Mouse (Mus musculus): ENCODE results near the gene Erc2. TPM values are rescaled to one million over a fixed set of nuclear protein-coding genes. Genes with fewer than 3 reads are reported as not detected.

Gene Erc2
- polyA plus RNA-seq, 1 experiment from 2014 or later: 83.8 TPM

GRCm38 (mm10) chr14:27778982-27779701, 156.9 kb downstream of the Erc2 start:
- ATAC-seq (ENCODE audit: low FRiP score): no peak
- WGBS: 86% methylated on average over 2 of the region's 2 CpGs

GRCm38 (mm10) chr14:27781221-27781620, 159.0 kb downstream of the Erc2 start:
- no peak for ATAC-seq (ENCODE audit: low FRiP score)
- H3K4me3 ChIP-seq (replicated peaks; ENCODE audit: low read length): no peak overlapping the region
- no peaks in the 10 kb centered on the region; the same call in 1 of the 2 replicates for H3K36me3 ChIP-seq (replicated peaks; ENCODE audit: control insufficient read depth, insufficient read depth)
- no peaks in the 10 kb centered on the region for H3K9me3 ChIP-seq (ENCODE audit: control insufficient read depth, low read length)
- no peaks in the 10 kb centered on the region for H3K27me3 ChIP-seq (ENCODE audit: control insufficient read depth, insufficient read depth, low read length)
- H3K27ac ChIP-seq: no peak overlapping the region
- H3K4me1 ChIP-seq (replicated peaks; ENCODE audit: control insufficient read depth, insufficient read depth, low read length): no peaks in the 10 kb centered on the region
- H3K9ac ChIP-seq: no peak overlapping the region
- no peak for DNase-seq (ENCODE audit: low spot score)
- WGBS: 63% methylated on average over 1 of the region's 1 CpGs
- H3K4me2 ChIP-seq (replicated peaks): no peak overlapping the region

More at GRCm38 (mm10) chr14:27778982-27779701, 156.9 kb downstream of the Erc2 start:
- no peak overlapping the region for H3K4me3 ChIP-seq (replicated peaks; ENCODE audit: low read length)
- no peaks in the 10 kb centered on the region for H3K9me3 ChIP-seq (ENCODE audit: control insufficient read depth, low read length)
- no peaks in the 10 kb centered on the region; the same call in 1 of the 2 replicates for H3K36me3 ChIP-seq (replicated peaks; ENCODE audit: control insufficient read depth, insufficient read depth)
- H3K4me1 ChIP-seq (replicated peaks; ENCODE audit: control insufficient read depth, insufficient read depth, low read length): no peaks in the 10 kb centered on the region
- no peak overlapping the region for H3K27ac ChIP-seq
- no peak for DNase-seq (ENCODE audit: low spot score)
- no peak overlapping the region for H3K4me2 ChIP-seq (replicated peaks)
- no peak overlapping the region for H3K9ac ChIP-seq
- H3K27me3 ChIP-seq (ENCODE audit: control insufficient read depth, insufficient read depth, low read length): no peaks in the 10 kb centered on the region

- ATAC-seq (ENCODE audit: low FRiP score) (no peak), DNase-seq (ENCODE audit: low spot score) (no peak)
- no peak overlapping the region for H3K4me2 ChIP-seq (replicated peaks)
- no peaks in the 10 kb centered on the region for H3K27me3 ChIP-seq (ENCODE audit: control insufficient read depth, insufficient read depth, low read length)
- no peaks in the 10 kb centered on the region for H3K9me3 ChIP-seq (ENCODE audit: control insufficient read depth, low read length)
- H3K36me3 ChIP-seq (replicated peaks; ENCODE audit: control insufficient read depth, insufficient read depth): no peaks in the 10 kb centered on the region
- H3K9ac ChIP-seq: no peak overlapping the region
- no peak overlapping the region for H3K27ac ChIP-seq
- WGBS: 94% methylated on average over 4 of the region's 4 CpGs
- H3K4me3 ChIP-seq (replicated peaks; ENCODE audit: low read length): no peak overlapping the region
- H3K4me1 ChIP-seq (replicated peaks; ENCODE audit: control insufficient read depth, insufficient read depth, low read length): no peaks in the 10 kb centered on the region
These were observed 162.6 kb downstream of the Erc2 start for GRCm38 (mm10) chr14:27784826-27785225.

GRCm38 (mm10) chr14:27785562-27785961, 163.3 kb downstream of the Erc2 start:
- Histone ChIP-seq H3K27ac (no peak overlapping the region), H3K4me1 (replicated peaks; ENCODE audit: control insufficient read depth, insufficient read depth, low read length) (no peaks in the 10 kb centered on the region), H3K4me2 (replicated peaks) (no peak overlapping the region), H3K27me3 (ENCODE audit: control insufficient read depth, insufficient read depth, low read length) (no peaks in the 10 kb centered on the region), H3K36me3 (replicated peaks; ENCODE audit: control insufficient read depth, insufficient read depth) (no peaks in the 10 kb centered on the region), H3K9ac (no peak overlapping the region), H3K9me3 (ENCODE audit: control insufficient read depth, low read length) (no peaks in the 10 kb centered on the region), H3K4me3 (replicated peaks; ENCODE audit: low read length) (no peak overlapping the region)
- DNase-seq (ENCODE audit: low spot score) (no peak), ATAC-seq (ENCODE audit: low FRiP score) (no peak)
- WGBS: 97% methylated on average over 2 of the region's 2 CpGs

- DNase-seq (ENCODE audit: low spot score): no peak
- WGBS: 81% methylated on average over 6 of the region's 6 CpGs
These were observed 167.1 kb downstream of the Erc2 start for GRCm38 (mm10) chr14:27789066-27789898.

GRCm38 (mm10) chr14:27798184-27798934, 176.1 kb downstream of the Erc2 start:
- no peaks in the 10 kb centered on the region for H3K36me3 ChIP-seq (replicated peaks; ENCODE audit: control insufficient read depth, insufficient read depth)
- no peaks in the 10 kb centered on the region for H3K4me1 ChIP-seq (replicated peaks; ENCODE audit: control insufficient read depth, insufficient read depth, low read length)
- no peaks in the 10 kb centered on the region for H3K27me3 ChIP-seq (ENCODE audit: control insufficient read depth, insufficient read depth, low read length)
- no peaks in the 10 kb centered on the region for H3K9me3 ChIP-seq (ENCODE audit: control insufficient read depth, low read length)
- ATAC-seq (ENCODE audit: low FRiP score): no peak
- no peak overlapping the region for H3K9ac ChIP-seq
- 53% methylated on average over 11 of the region's 11 CpGs for WGBS
- DNase-seq (ENCODE audit: low spot score): no peak
- no peak overlapping the region for H3K27ac ChIP-seq
- H3K4me2 ChIP-seq (replicated peaks): no peak overlapping the region
- H3K4me3 ChIP-seq (replicated peaks; ENCODE audit: low read length): no peak overlapping the region

More at GRCm38 (mm10) chr14:27789066-27789898, 167.1 kb downstream of the Erc2 start:
- no peaks in the 10 kb centered on the region for H3K9me3 ChIP-seq (ENCODE audit: control insufficient read depth, low read length)
- H3K4me2 ChIP-seq (replicated peaks): no peak overlapping the region
- no peak overlapping the region for H3K27ac ChIP-seq
- no peaks in the 10 kb centered on the region for H3K27me3 ChIP-seq (ENCODE audit: control insufficient read depth, insufficient read depth, low read length)
- H3K9ac ChIP-seq: no peak overlapping the region
- H3K4me1 ChIP-seq (replicated peaks; ENCODE audit: control insufficient read depth, insufficient read depth, low read length): no peaks in the 10 kb centered on the region
- ATAC-seq (ENCODE audit: low FRiP score): no peak
- no peaks in the 10 kb centered on the region for H3K36me3 ChIP-seq (replicated peaks; ENCODE audit: control insufficient read depth, insufficient read depth)
- no peak overlapping the region for H3K4me3 ChIP-seq (replicated peaks; ENCODE audit: low read length)

- Histone ChIP-seq H3K9me3 (ENCODE audit: control insufficient read depth, low read length) (no peaks in the 10 kb centered on the region), H3K4me2 (replicated peaks) (no peak overlapping the region), H3K4me1 (replicated peaks; ENCODE audit: control insufficient read depth, insufficient read depth, low read length) (no peaks in the 10 kb centered on the region), H3K9ac (no peak overlapping the region), H3K27me3 (ENCODE audit: control insufficient read depth, insufficient read depth, low read length) (no peaks in the 10 kb centered on the region), H3K36me3 (replicated peaks; ENCODE audit: control insufficient read depth, insufficient read depth) (no peaks in the 10 kb centered on the region), H3K4me3 (replicated peaks; ENCODE audit: low read length) (no peak overlapping the region), H3K27ac (no peak overlapping the region)
- no peak for DNase-seq (ENCODE audit: low spot score)
- ATAC-seq (ENCODE audit: low FRiP score): no peak
- WGBS: 61% methylated on average over 6 of the region's 6 CpGs
These were observed 178.5 kb downstream of the Erc2 start for GRCm38 (mm10) chr14:27800766-27801165.

- Histone ChIP-seq H3K4me2 (replicated peaks) (no peak overlapping the region), H3K4me1 (replicated peaks; ENCODE audit: control insufficient read depth, insufficient read depth, low read length) (no peaks in the 10 kb centered on the region), H3K9me3 (ENCODE audit: control insufficient read depth, low read length) (no peaks in the 10 kb centered on the region), H3K27ac (no peak overlapping the region), H3K9ac (no peak overlapping the region), H3K4me3 (replicated peaks; ENCODE audit: low read length) (no peak overlapping the region), H3K27me3 (ENCODE audit: control insufficient read depth, insufficient read depth, low read length) (no peaks in the 10 kb centered on the region), H3K36me3 (replicated peaks; ENCODE audit: control insufficient read depth, insufficient read depth) (no peaks in the 10 kb centered on the region)
- peak; percentile 52 for DNase-seq (ENCODE audit: low spot score)
- ATAC-seq (ENCODE audit: low FRiP score): no peak
- 95% methylated on average over 3 of the region's 3 CpGs for WGBS
These were observed 181.7 kb downstream of the Erc2 start for GRCm38 (mm10) chr14:27803961-27804360.

- Histone ChIP-seq H3K27ac (no peak overlapping the region), H3K4me3 (replicated peaks; ENCODE audit: low read length) (no peak overlapping the region), H3K36me3 (replicated peaks; ENCODE audit: control insufficient read depth, insufficient read depth) (no peaks in the 10 kb centered on the region), H3K9ac (no peak overlapping the region), H3K4me2 (replicated peaks) (no peak overlapping the region), H3K27me3 (ENCODE audit: control insufficient read depth, insufficient read depth, low read length) (no peaks in the 10 kb centered on the region), H3K4me1 (replicated peaks; ENCODE audit: control insufficient read depth, insufficient read depth, low read length) (no peaks in the 10 kb centered on the region; the same call in 1 of the 2 replicates), H3K9me3 (ENCODE audit: control insufficient read depth, low read length) (no peaks in the 10 kb centered on the region)
- WGBS: 76% methylated on average over 13 of the region's 13 CpGs
- no peak for DNase-seq (ENCODE audit: low spot score)
- ATAC-seq (ENCODE audit: low FRiP score): no peak
These were observed 182.8 kb downstream of the Erc2 start for GRCm38 (mm10) chr14:27805064-27805463.
